Mouse (Mus musculus): ENCODE results near the gene Mgrn1.

- peak; percentile 74 for TF ChIP-seq CTCF (IDR thresholded peaks at IDR 0.05; ENCODE audit: low read depth)
- no peak for TF ChIP-seq EP300 (IDR thresholded peaks at IDR 0.05; ENCODE audit: low read depth)
These were observed 93.8 kb downstream of the Mgrn1 start for GRCm38 (mm10) chr16:4979755-4980380.

Measured in liver, postnatal 0 days (tissue).